Mouse (Mus musculus) T-helper 1 cell (primary cell): Measurements from ENCODE around the gene Rapgef4.

ENCODE experiments used
- in situ Hi-C: fragments of 300-600 bp; cut with MboI, MseI; formaldehyde crosslinking; loops from one replicate; pipeline ENCODE4 v1.15.1; 2025; ENCODE audit warnings: high pct_unique_total_duplicates

The Rapgef4 gene

GRCm38 (mm10) chr2:72223479-72223878 lies 242.4 kb downstream of the Rapgef4 start:
- in situ Hi-C loops, result loop anchor here (5.0 kb wide), 1 partner anchor 181 kb away; no protein-coding TSS in a partner anchor

GRCm38 (mm10) chr2:72226006-72226405 lies 245.0 kb downstream of the Rapgef4 start:
- in situ Hi-C loops, result no loop called here

GRCm38 (mm10) chr2:72227416-72227815 lies 246.4 kb downstream of the Rapgef4 start:
- in situ Hi-C loops, result no loop called here

GRCm38 (mm10) chr2:72228881-72229280 lies 247.8 kb downstream of the Rapgef4 start:
- in situ Hi-C loops, result no loop called here

- in situ Hi-C loops, result no loop called here
Observed at GRCm38 (mm10) chr2:72230545-72230944, 249.5 kb downstream of the Rapgef4 start.

- in situ Hi-C loops, result no loop called here
Observed at GRCm38 (mm10) chr2:72234085-72234484, 253.0 kb downstream of the Rapgef4 start.

GRCm38 (mm10) chr2:72234943-72235342 lies 253.9 kb downstream of the Rapgef4 start:
- in situ Hi-C loops, result no loop called here

GRCm38 (mm10) chr2:72235361-72235901 lies 254.4 kb downstream of the Rapgef4 start:
- in situ Hi-C loops, result no loop called here

- in situ Hi-C loops, result no loop called here
Observed at GRCm38 (mm10) chr2:72238421-72238820, 257.4 kb downstream of the Rapgef4 start.

GRCm38 (mm10) chr2:72238925-72239324 lies 257.9 kb downstream of the Rapgef4 start:
- in situ Hi-C loops, result no loop called here

- in situ Hi-C loops, result no loop called here
Observed at GRCm38 (mm10) chr2:72239456-72239855, 258.4 kb downstream of the Rapgef4 start.

GRCm38 (mm10) chr2:72239993-72240392 lies 259.0 kb downstream of the Rapgef4 start:
- in situ Hi-C loops, result loop anchor here (5.0 kb wide), 1 partner anchor 152 kb away; no protein-coding TSS in a partner anchor

- in situ Hi-C loops, result loop anchor here (5.0 kb wide), 1 partner anchor 152 kb away; no protein-coding TSS in a partner anchor
Observed at GRCm38 (mm10) chr2:72240691-72241090, 259.7 kb downstream of the Rapgef4 start.

GRCm38 (mm10) chr2:72241714-72242472 lies 260.9 kb downstream of the Rapgef4 start:
- in situ Hi-C loops, result loop anchor here (5.0 kb wide), 1 partner anchor 150 kb away; no protein-coding TSS in a partner anchor

- in situ Hi-C loops, result loop anchor here (5.0 kb wide), 1 partner anchor 149 kb away; no protein-coding TSS in a partner anchor
Observed at GRCm38 (mm10) chr2:72242910-72243675, 262.1 kb downstream of the Rapgef4 start.

GRCm38 (mm10) chr2:72245631-72246030 lies 264.6 kb downstream of the Rapgef4 start:
- in situ Hi-C loops, result loop anchor here (5.0 kb wide), 1 partner anchor 62 kb away; no protein-coding TSS in a partner anchor

- in situ Hi-C loops, result loop anchor here (5.0 kb wide), 1 partner anchor 61 kb away; no protein-coding TSS in a partner anchor
Observed at GRCm38 (mm10) chr2:72246376-72246775, 265.3 kb downstream of the Rapgef4 start.

GRCm38 (mm10) chr2:72247819-72248218 lies 266.8 kb downstream of the Rapgef4 start:
- in situ Hi-C loops, result loop anchor here (5.0 kb wide), 1 partner anchor 59 kb away; no protein-coding TSS in a partner anchor

GRCm38 (mm10) chr2:72252510-72253505 lies 271.8 kb downstream of the Rapgef4 start:
- in situ Hi-C loops, result no loop called here

GRCm38 (mm10) chr2:72253882-72254281 lies 272.8 kb downstream of the Rapgef4 start:
- in situ Hi-C loops, result no loop called here
